Mouse (Mus musculus) heart, adult 8-10 months (tissue): ENCODE measurements around the gene Mlh1. TPM values are rescaled to one million over a fixed set of nuclear protein-coding genes. Genes with fewer than 3 reads are reported as not detected.
A peak's percentile ranks its signal among the peaks of the same experiment; 100 is the strongest.

Source experiments
- DNase-seq: peaks from one replicate; pipeline ENCODE4 v3.0.0; 2022; ENCODE audit warnings: low spot score
- total RNA-seq, 4 experiments: library from RNA; stranded (reverse); gene quantifications; 2 replicates each; pipeline ENCODE4 v1.2.4; 2022

The Mlh1 gene
- 1 to 10 TPM; 5.1 to 9.6 (median 7.6) TPM for total RNA-seq

DNA sequence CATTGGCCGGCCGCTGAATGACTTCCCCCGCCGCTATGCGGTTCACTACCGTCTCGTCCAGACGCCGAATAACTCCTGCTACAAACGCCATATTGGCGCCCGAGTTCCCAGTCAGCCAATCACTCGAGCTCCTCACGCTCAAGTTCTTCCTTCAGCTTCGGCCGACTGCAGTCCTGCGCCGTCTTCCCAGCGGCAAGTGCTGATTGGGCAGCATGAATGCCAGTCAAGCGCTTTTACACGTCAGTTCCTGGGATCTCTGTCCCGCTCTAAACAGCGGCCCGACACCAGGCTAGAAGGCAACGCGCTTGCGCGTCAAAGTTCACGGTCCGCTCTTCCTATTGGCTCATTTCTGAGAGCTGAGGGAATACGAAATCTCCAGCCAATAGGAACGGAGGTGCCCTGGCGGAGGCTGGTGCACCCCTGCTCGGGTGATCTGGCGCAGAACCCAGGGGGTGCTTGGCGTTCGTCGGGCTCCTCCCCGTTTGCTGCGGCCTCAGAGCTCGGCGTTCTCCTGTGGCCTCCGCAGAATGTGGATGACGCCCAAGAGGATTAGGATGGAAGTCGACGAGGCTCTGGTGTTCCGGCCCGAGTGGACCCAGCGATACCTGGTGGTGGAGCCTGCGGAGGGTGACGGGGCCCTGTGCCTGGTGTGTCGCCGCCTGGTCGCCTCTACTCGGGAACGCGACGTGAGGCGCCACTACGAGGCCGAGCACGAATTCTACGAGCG is at the start of gene Mlh1, which contains the start of gene Epm2aip1:
Mlh1 (minus strand) TSS at position 358 of the 727 bp plus-strand sequence.
Epm2aip1 (plus strand) TSS at position 496 of the 727 bp plus-strand sequence.
- DNase-seq = peak; percentile 100

DNA sequence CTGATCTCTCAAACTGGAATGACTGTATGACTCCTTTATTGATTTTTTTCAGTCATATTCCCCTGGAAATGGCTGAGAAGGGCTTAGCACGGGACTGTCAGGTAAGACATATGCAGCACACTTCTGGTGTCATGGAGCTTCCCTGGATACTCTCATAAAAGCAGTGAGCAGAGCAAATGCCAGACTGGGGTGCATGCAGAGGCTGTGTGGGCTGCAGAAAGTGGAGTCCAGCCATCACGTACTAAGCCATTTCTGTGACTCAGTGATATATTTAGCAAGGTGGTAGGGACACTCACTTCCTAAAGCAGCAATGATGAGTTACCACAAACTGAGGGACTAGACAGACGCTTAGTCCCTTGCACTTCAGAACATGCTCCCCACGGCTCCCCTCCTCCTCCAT is 49.3 kb upstream of the Mlh1 start:
- no peak for DNase-seq

DNA sequence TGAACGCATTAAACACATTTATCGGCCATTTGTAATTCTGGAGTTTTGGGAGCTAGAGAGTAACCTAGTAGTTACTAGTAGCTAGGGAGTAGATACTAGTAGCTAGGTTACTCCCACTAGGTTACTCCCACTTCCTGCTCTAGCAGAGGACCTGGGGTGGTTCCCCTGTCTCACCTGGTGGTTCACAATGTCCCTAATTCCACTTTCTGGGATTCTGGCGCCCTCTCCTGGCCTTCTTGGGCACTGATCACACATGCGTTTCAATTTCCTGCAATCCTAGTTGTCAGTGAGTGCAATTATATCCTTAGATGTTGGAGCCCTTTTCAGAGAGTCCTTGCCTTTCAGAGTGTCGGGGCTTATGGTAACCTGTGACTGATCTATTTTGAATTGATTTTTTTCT is 42.6 kb upstream of the Mlh1 start:
- peak; percentile 3 for DNase-seq

DNA sequence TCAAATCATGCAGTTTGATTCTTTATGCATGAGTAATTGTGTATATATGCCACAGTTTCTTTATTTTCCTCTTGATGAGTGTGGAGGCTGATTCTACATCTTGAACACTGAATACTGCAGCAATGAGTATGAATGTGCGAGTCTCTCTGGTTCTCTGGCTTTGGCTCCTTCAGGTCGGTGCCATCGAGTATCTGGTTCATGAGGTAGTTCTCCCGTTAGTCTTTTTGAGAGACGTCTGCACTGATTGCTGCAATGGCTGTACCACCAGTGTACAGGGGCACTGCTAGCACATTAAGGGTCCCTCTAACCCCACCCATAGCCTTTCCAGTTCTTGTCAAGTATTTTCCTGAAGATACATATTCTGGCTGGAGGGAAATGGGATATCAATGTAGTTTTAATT is 42.2 kb upstream of the Mlh1 start:
- DNase-seq = no peak

DNA sequence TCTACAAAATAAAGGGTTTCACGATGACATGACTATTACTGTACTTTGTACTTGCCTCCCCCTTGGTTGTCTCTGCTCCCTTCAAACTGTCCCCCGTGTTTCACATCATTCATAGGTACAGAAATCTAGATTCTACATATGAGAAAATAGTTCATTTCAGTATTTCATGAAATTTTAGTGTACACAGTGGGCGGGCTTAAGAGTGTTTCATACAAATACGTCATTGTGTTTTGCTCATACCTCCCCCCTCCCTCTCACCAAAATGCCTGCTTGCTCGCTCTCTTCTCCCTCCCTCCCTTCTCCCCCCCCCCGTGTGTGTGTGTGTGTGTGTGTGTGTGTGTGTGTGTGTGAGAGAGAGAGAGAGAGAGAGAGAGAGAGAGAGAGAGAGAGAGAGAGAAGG is 41.7 kb upstream of the Mlh1 start:
- DNase-seq = no peak

DNA sequence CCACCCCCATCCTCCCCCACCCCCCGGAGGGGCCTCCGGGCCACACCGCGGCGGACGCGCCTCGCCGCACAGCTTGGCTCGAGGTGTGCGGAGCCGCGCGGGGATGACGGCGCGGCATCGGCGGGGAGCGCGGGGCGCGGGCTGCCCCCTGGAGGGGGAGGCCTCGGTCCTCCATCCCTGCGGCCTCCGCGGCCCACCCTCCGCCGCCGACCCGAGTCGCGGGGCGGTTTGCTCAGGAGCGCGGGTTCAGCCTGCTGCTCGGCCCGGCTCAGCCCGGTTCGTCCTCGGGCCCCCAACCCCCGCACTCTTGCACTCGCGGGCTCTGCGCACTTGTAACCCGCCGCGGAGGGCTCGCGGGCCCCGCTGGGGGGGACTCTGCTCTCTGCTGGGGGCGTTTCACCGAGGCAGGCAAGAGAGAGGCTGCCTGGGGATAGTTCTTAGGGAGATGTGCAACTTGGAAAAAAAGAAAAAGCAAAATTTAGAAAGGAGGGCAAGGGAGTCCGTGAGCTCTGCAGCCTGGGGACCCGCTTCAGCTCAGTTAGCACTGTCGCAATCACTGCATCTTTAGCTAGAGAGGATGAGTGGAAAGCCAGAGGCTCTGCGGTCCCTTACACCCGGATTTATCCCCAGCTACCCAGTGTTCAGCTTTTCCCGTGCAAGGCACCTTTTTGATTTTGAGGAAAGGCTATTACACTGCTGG is 41.0 kb upstream of the Mlh1 start:
- DNase-seq = no peak

DNA sequence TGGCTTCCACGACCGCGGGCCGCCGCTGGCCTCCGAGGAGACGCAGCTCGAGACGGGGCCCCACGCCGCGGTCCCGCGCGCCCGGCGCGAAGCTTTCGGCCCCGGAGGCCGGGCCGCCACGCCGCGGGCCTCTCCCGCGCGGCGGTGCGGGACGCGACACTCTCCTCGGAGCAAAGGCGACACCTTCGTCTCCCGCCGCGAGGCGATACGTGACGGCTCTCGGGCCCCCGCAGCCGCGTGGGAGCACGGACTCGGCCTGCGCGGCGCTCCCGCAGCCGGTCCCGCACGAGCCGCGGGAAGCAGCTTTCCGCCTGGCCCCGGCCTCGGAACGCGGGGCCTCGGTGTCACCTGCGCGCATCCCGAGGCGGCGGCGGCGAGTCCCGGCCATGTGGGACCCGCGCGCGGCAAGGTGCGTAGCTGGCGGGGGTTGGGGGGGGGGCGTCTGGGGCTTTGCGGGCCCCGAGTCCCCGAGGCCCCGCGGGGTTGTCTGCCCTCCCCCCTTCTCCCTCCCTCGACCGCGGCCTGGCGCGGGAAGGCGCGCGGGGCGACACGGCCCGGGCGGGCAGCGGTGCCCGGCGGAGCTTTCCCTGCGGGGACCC is 40.4 kb upstream of the Mlh1 start:
- DNase-seq = no peak

DNA sequence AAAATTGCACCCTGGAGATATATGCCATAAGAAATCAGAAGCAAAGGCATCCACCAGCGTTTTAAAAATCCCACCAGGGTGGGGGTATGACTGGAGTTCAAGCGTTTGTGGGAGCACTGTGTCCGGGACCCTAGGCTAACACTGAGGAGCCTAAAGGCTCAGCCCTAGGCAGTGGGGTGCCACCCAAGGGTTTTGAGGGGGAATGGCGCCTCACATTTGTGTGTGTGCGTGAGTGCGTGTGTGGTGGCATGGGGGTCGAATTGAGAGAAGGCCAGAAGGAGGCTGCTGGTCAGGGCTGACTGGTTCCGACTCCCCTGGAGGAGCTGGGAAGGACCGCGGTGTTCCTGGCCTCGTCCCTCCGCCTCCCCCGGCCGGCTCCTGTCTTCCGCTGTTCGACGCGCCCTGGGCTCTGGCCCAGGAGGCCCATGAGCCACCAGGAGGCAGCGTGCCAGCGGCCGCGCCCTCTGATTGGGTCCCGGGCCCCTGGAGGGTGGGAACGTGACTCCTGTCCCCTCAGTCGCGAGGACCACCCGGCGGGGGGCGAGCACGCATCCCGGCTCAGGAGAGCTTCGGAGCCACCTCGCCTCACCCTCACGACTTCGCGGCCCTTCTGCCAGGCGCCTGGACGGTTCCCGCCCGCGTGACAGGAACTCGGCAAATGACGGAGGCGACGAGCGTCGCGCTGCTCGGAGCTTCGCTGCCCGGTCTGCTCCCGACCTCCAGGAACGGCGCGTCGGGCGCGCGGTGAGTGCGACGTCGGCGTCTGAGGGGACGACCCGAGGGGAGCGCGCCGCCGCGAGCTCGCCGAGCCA is 39.6 kb upstream of the Mlh1 start, which contains the start of gene Trank1:
Trank1 (plus strand) TSS at position 709 of the 812 bp plus-strand sequence.
- DNase-seq = no peak

DNA sequence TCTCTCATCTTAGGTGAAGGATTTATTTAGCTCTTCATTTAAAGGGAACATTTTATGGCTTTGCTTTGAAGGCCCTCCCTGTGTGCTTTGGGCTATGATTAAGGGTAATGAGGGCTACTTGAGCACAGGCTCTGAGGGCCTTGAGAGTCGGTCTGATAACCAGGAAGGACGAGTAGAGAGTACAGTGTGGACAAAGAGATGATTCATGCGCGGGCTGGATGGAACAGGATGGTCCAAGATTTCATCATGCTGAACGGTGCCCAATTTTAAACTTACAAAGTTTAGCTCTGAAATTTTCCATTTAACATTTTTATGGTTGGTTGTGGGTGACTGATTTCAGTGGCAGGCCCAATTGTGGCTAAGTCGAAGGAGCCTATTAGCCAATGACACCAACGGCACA is 34.6 kb upstream of the Mlh1 start:
- no peak for DNase-seq

DNA sequence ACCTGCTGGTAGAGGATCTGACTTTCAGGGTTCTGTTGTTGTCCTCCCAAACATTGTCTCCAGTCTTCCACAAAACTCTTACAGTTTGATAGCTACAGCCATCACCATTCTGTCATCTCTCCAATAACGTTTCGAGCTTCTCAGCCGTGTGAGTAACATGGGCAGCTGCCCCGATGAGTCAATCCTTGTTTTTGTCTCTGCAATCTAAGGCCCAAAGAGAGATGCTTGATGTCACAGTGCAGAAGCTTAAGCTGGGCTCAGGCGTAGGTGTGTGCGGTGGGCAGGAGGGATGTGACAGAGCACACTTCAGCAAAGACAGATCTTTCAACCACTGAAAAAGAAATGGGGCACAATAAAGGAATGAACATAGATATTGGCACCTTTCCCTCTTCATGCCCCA is 32.4 kb upstream of the Mlh1 start:
- no peak for DNase-seq

DNA sequence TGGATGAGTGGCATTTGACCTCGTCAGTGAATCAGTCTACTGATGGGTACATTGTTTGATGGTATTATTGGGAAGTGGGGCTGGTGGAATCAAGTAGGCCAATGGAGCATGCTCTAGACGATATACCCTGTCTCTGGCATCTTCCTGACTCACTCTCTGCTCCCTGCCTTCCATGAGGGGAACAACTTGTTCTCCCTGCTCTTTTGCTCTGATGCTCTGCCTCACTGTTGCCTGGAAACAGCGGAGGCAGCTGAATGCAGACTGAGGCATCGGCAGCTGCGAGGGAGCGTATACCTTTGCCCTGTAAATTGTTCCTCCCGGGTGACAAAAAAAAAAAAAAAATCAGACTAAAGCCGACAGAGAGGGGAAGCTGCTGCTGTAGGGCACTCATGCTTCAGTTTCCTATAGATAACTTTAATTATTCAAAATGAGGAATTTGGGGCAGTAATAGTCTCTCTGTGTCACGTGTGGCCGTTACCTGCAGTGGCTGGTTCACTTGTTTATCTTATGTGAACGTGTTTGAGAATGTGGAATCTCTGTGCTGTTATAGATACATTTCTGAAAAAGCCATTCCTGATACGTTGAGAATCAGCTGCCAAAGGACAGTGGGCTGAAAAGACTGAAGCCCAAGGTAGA is 30.7 kb upstream of the Mlh1 start:
- DNase-seq = no peak

DNA sequence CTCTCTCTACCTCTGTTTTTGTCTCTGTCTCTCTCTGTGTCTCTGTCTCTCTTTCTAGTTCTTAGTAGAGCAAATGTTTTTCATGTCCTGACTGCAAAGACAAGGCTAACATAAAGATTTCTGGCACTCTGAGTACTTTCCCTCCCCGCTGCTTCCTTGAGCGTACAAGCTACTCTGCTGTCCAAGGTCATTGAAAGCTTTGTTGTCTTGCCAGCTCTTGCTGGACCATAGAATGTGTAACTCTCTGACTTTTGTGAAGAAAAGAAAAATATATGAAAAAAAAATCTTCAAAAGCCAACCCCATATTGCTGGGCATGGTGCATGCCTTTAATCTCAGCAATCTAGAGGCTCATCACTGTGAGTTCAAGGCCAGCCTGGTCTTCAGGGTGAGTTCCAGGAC is 27.0 kb upstream of the Mlh1 start:
- no peak for DNase-seq

DNA sequence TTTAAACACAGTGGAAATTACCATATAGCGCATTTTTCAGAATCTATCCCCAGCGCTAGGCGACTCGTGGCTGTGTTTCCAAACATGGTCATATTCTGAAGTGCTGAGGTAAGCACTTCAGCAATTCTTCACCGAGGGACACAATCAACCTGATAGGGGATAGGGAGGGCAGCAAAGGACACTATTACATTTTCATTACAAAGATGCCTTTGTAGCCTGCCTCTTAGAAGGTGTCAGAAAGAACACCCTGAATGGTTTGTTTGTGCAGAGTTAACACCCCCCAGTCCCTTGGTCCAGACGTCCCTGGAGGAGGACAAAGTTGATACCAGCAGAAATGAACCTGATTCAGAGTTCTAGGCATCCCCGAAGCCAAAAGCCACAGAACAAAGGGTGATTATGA is 24.8 kb upstream of the Mlh1 start:
- no peak for DNase-seq

DNA sequence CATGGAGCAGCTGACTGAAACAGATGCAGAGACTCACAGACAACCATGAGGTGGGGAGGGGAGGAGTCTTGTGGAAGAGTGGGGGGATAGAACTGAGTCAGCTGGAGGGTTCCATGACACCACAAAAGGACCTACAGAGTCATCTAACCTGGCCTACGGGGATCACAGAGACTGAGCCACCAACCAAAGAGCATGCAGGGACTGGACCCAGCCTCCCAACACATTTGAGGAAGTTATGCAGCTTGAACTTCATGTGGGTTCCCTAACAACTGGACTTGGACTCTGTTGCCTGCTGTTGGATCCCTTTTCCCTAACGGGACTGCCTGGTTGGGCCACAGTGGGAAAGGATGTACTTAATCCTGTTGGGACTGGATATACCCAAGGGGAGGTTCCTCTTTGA is 23.7 kb upstream of the Mlh1 start:
- DNase-seq = no peak

DNA sequence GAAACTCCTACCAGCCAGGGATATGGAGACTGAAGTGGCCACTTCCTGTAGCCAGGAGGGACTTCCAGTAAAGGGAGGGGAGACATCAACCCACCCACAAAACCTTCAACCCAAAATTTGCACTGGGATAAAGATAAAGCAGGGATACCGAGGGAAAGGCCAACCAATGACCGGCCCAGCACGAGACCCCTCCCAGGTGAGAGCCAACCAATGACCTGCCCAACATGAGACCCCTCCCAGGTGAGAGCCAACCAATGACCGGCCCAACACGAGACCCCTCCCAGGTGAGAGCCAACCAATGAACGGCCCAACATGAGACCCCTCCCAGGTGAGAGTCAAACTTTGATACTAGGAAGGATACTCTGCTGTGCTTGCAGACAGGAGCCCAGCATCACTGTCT is 23.3 kb upstream of the Mlh1 start:
- no peak for DNase-seq

DNA sequence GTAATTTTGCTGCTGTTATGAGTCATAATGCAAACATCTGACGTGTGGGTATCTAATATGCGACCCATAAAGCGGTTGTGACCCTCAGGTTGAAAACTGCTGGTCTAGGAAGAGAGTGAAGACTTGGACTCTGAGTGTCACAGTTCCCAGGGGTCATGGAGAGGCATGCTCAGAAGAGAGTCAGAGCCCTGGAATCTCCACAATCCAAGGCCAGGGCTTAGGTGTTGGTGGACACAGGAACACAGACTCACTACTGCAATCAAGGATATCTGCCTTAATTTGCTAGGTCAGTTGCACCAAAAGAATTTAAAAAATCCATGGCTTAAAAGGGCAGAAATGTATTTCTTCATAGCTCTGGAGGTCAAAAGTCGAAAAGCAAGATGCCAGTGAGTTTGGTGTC is 21.6 kb upstream of the Mlh1 start:
- DNase-seq = no peak

DNA sequence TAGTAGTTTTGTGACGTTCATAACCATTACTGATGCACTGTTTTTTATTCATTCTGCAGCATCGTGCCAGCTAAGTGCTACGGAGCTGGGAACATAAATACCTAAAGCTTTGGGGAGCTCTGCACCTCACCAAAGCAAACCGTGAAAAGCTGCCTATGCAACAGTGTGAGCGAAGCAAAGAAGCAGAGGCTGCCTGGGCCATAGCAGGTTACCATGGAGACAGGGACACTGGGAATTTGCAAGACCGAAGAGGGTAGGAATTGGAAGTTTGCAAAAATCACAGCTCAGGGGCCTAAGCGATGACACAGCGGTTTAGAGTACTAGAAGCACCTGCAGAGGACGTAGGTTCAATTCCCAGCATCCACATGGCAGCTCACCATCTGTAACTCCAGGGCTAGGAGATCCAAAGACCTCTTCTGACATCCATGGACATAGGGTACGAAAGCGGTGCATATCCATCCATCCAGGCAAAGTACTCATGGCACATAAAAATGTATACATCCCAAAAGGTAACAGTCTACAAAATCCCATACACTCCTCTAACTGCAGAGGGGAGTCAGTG is 19.0 kb upstream of the Mlh1 start:
- DNase-seq = no peak

DNA sequence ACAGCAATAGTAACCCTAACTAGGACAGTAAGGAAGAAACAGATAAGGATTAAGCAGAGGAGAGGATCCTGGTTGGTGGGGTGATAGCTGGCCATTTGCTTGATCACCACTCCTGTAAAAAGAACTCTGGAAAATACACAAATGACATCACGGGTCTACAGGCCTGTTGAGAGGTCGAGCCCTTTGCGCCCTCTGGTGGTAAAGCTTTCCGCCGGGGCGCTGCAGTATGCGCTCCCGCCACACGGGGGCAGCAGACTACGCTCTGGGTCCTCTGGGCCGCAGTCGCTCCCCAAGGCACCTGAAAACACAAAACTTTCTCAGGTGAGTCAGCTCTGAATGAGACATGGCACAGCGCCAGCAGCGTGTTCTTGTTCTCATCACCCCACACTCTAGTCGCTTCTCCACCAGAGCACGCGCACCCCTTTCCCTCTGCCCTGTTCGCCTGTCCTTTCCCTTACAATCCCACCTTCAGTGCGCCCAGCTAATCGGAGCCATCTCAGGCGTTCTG is 18.3 kb upstream of the Mlh1 start:
- DNase-seq = peak; percentile 91

DNA sequence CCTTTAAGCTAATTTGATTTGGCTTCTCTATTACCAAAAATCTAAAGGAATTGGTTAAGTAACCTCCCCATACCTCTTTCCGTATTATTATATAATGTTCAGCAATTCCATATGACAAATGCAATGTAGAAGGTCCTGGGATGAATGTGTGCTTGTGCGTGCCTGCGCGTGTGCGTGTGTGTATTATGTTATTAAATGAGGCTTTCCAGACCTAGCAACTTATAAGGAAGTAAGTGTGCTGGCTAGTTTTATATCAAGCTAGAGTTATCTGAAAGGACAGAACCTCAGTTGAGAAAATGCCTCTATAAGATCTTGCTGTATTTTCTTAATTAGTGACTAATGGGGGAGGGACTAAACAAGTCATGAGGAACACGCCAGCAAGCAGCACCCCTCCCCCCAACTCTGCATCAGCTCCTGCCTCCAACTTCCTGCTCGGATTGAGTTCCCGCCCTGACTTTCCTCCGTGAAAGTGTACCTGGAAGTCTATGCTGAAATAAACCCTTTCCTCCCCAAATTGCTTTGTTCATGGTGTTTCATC is 17.8 kb upstream of the Mlh1 start:
- no peak for DNase-seq

DNA sequence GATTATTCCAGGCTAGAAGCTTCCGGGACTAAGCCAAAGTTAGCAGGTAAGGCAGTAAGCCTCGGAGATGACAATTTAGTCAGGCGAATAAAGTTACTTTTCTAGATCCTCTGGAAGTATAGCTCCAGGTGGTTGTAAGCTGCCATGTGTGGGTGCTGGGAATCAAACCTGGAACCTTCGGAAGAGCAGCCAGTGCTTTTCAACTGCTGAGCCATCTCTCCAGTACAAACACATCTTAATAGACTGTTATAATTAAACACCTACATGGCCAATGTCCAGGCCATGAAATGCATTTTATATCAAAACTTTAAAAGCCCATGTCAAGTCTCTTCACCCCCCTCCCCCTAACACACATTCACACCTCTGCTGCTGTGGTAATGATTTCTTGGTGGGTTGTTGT is 16.4 kb upstream of the Mlh1 start:
- DNase-seq = no peak

DNA sequence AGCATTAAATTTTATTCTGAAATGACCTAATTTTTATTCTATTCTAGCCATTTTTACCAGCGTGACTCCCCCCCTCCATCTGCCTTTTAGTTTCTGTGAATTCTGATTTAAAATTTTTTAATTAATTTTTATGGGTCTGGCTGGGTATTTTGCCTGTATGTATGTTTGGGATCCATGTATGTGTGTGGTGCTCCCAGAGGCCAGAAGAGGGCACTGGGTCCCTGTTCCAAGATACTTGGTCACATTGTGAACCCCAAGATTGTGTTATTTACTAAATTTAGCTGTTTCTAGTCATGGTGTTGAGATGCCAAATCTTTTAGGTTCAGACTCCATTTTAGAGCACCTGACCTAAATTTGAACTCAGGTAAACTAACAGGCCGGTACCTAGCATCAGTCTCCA is 14.9 kb upstream of the Mlh1 start:
- no peak for DNase-seq
